Mouse (Mus musculus): ENCODE measurements around the gene Rab8a.

- TF ChIP-seq CTCF (IDR thresholded peaks at IDR 0.05; ENCODE audit: low read depth) = no peak
- TF ChIP-seq EP300 (IDR thresholded peaks at IDR 0.05; ENCODE audit: low read depth) = no peak
Measured at GRCm38 (mm10) chr8:72127834-72128233, 33.2 kb upstream of the Rab8a start.

Data from heart, postnatal 0 days (tissue).